Mouse (Mus musculus) heart, postnatal 0 days (tissue): ENCODE measurements around the gene Emc10. TPM values are rescaled to one million over a fixed set of nuclear protein-coding genes. Genes with fewer than 3 reads are reported as not detected.
A peak's percentile ranks its signal among the peaks of the same experiment; 100 is the strongest.

Experiments used
- ATAC-seq: fragments of 200-750 bp; cut with Nextera tagmentation; 2 replicates; pipeline ENCODE4 v1.8.0; 2017; ENCODE audit warnings: low read depth, moderate number of reproducible peaks, moderate library complexity; ENCODE audit not compliant: insufficient read depth
- DNase-seq: peaks from one replicate; pipeline ENCODE4 v3.0.0-alpha.2; 2016; ENCODE audit warnings: low spot score
- H3K27ac ChIP-seq: fragments of 300-500 bp; sonication (generic); 2 replicates; pipeline ENCODE4 v1.5.1; 2014; ENCODE audit warnings: low read depth, mild to moderate bottlenecking
- H3K27me3 ChIP-seq: fragments of 300-500 bp; sonication (generic); 2 replicates; pipeline ENCODE4 v1.6.1; 2014; ENCODE audit warnings: low read length, mixed read lengths; ENCODE audit not compliant: control insufficient read depth, insufficient read depth
- H3K36me3 ChIP-seq: fragments of 300-500 bp; sonication (generic); replicated peaks from 2 replicates; pipeline ENCODE4 v1.6.1; 2014; ENCODE audit warnings: low read length, mixed read lengths; ENCODE audit not compliant: control insufficient read depth, insufficient read depth
- H3K4me1 ChIP-seq: fragments of 300-500 bp; sonication (generic); 2 replicates; pipeline ENCODE4 v1.6.1; 2014; ENCODE audit warnings: antibody characterized with exemption; ENCODE audit not compliant: control insufficient read depth, insufficient read depth
- H3K4me2 ChIP-seq: fragments of 300-500 bp; sonication (generic); 2 replicates; pipeline ENCODE4 v1.6.1; 2014; ENCODE audit warnings: low read depth, mild to moderate bottlenecking, low read length, moderate library complexity
- H3K4me3 ChIP-seq: fragments of 300-500 bp; sonication (generic); 2 replicates; pipeline ENCODE4 v1.5.1; 2014; ENCODE audit warnings: low read depth, low read length
- H3K9ac ChIP-seq: fragments of 300-500 bp; sonication (generic); replicated peaks from 2 replicates; pipeline ENCODE4 v1.6.1; 2014; ENCODE audit warnings: low read depth, low read length, mixed read lengths
- H3K9me3 ChIP-seq: fragments of 300-500 bp; sonication (generic); replicated peaks from 2 replicates; pipeline ENCODE4 v1.6.1; 2016; ENCODE audit warnings: low read length; ENCODE audit not compliant: control insufficient read depth
- CTCF ChIP-seq: IDR thresholded peaks from 2 replicates; pipeline ENCODE4 v1.5.1; 2016; ENCODE audit warnings: antibody characterized with exemption, control low read depth, low read depth
- EP300 ChIP-seq: IDR thresholded peaks from 2 replicates; pipeline ENCODE4 v1.6.1; 2016; ENCODE audit warnings: antibody characterized with exemption, low read depth
- WGBS: fragments of 180-500 bp; shearing (Covaris S2); extraction: QIAGEN DNeasy Blood & Tissue Kit; methylation state at CpG from one replicate; pipeline ENCODE4 v1.1.7; 2014; 5-methylcytosine and 5-hydroxymethylcytosine counted together
- polyA plus RNA-seq: library from polyadenylated mRNA; unstranded; fragments of >200 nt; fragmentation: Nextera tagmentation; extraction: Ambion mirVana; gene quantifications from 2 replicates; pipeline ENCODE4 v1.2.1, GENCODE M21; 2015
- total RNA-seq: library from RNA; depleted of rRNA; stranded (reverse); fragments of >200 nt; gene quantifications from 2 replicates; pipeline ENCODE4 v1.2.3, GENCODE M21; 2014; ENCODE audit warnings: low replicate concordance

Gene Emc10
- total and polyA plus RNA-seq, 2 experiments from 2014 or later = 67.0 to 212 TPM

DNA sequence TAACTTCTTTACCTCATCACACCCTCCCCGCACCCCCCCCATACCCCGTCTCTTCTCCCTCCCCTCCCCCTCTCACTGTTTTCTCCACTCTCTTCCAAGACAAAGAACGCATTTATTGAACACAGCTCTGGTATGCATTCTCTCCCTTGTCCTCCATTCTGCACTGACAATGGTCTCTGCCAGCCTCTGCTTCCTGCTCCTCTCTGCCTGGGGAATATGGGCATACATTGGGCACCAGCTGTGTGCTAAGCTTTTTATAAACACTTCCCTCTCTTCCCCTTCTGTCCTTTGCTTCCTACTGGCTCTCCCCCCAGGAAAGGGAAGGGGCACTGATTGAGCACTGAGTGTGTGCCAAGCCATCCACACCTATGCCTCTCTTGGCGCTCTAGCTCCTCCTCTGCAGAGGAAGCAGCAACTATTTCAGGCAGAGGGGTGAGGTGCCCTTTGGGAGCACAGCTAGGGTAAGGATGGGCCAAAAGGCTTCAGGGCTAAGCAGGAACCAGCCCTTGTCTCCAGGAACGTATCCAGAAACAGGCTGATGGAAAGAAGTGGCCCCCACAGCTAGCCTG is 21.2 kb downstream of the Emc10 start:
- no peaks in the 10 kb centered on the region for H3K27me3 ChIP-seq
- peaks cover 33% of the 10 kb centered on the region for H3K4me1 ChIP-seq
- H3K9me3 ChIP-seq = no peaks in the 10 kb centered on the region
- peak overlapping the region; percentile 52 for H3K4me3 ChIP-seq
- TF ChIP-seq CTCF = no peak
- no peak for TF ChIP-seq EP300
- peak overlapping the region; percentile 55 for H3K4me2 ChIP-seq
- WGBS = 16% methylated on average over 5 of the region's 5 CpGs
- H3K36me3 ChIP-seq = no peaks in the 10 kb centered on the region
- peak; percentile 56 for DNase-seq
- peak overlapping the region; percentile 99 for H3K27ac ChIP-seq
- peak overlapping the region; percentile 72; the same call in 1 of the 2 replicates for H3K9ac ChIP-seq
- ATAC-seq = no peak

DNA sequence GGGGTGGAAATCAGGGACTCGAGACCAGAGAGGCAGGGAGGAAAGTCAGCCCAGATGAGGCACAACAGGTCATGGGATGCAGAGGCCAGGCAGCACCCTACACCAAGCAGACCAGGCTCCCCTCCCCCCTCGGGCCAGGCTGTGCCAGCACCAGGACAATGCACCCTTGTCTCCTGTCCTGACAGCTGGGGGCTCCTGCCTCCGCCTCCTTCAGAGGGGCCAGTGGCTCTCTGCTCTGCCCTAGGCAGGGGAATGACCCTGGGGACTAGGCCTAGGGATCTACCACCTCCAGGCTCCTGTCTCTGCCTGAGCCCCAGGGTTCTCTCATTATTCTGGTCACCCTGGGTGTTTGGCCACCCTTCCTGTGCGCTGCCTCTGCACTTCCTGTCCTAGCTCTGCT is 21.9 kb downstream of the Emc10 start:
- DNase-seq = peak; percentile 60
- Histone ChIP-seq H3K4me2 (peak overlapping the region; percentile 55), H3K4me1 (peaks cover 38% of the 10 kb centered on the region), H3K27ac (peak overlapping the region; percentile 99), H3K36me3 (no peaks in the 10 kb centered on the region), H3K27me3 (no peaks in the 10 kb centered on the region), H3K9ac (peak overlapping the region; percentile 72), H3K4me3 (peak overlapping the region; percentile 52), H3K9me3 (no peaks in the 10 kb centered on the region)
- WGBS = 9% methylated on average over 4 of the region's 4 CpGs
- TF ChIP-seq EP300 = peak; percentile 85; the same call in 1 of the 2 replicates
- TF ChIP-seq CTCF = no peak
- ATAC-seq = peak; percentile 12

DNA sequence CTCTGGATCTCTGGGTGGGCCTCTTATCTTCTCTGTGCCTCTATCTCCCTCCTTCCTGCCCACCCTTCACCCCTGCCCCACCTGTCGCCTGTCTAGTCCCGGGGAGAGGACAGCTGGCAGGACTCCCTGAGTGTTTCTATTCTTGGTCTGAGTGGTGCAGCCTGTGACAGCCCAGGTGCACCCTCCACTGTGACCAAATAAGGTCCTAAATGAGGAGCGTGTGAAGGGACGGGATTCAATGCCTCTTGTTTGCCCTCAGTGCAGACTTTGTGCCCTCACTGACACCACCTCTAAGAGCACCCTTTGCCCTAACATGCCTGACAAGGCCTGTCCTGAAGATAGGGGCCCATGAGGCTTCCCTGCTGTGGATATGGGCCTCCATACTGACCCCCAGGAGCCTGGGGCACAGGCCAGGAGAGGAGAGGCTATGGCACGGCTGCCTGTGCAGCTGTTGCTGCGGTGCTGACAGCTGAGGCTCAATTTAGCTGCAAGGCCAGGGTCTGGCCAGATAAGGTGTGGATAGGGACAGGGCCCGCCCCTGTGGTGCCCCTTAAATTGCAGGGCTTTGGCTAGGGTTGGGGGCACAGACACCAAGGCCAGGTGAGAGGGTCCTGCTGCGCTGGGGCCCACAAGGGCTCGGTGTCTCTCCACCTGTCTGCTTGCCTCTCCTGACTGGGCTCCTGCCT is 23.2 kb downstream of the Emc10 start:
- H3K27me3 ChIP-seq = no peaks in the 10 kb centered on the region
- peak overlapping the region; percentile 55 for H3K4me2 ChIP-seq
- H3K4me3 ChIP-seq = peak overlapping the region; percentile 52
- peak overlapping the region; percentile 99 for H3K27ac ChIP-seq
- peak; percentile 95 for DNase-seq
- H3K9ac ChIP-seq = peak overlapping the region; percentile 72
- peak; percentile 70 for ATAC-seq
- H3K9me3 ChIP-seq = no peaks in the 10 kb centered on the region
- H3K36me3 ChIP-seq = no peaks in the 10 kb centered on the region
- TF ChIP-seq CTCF (no peak), EP300 (peak; percentile 94; the same call in 1 of the 2 replicates)
- WGBS = 19% methylated on average over 9 of the region's 9 CpGs
- H3K4me1 ChIP-seq = peaks cover 50% of the 10 kb centered on the region

DNA sequence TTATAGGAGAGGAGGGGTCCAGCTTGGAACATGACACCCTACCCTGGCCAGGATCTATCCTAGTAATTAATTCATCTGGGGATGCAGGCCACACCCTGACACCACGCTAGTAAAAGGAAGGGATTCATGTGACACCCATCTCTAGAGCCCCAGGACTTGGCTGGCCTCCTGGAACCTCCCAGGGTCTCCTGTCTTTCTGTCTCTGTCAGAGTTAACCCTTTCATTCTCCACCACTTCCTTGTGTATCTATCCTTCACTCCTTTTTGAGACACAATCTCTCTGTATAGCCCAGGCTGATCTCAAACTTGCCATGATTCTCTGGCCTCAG is 23.8 kb downstream of the Emc10 start:
- H3K27ac ChIP-seq = peak overlapping the region; percentile 99
- no peaks in the 10 kb centered on the region for H3K9me3 ChIP-seq
- ATAC-seq = no peak; the same call in 1 of the 2 replicates
- H3K4me2 ChIP-seq = peak overlapping the region; percentile 55
- 8% methylated on average over 1 of the region's 1 CpGs for WGBS
- H3K9ac ChIP-seq = peak overlapping the region; percentile 72; the same call in 1 of the 2 replicates
- peaks cover 50% of the 10 kb centered on the region for H3K4me1 ChIP-seq
- no peak for DNase-seq
- peak overlapping the region; percentile 52 for H3K4me3 ChIP-seq
- no peaks in the 10 kb centered on the region for H3K27me3 ChIP-seq
- TF ChIP-seq CTCF (no peak), EP300 (no peak)
- no peaks in the 10 kb centered on the region for H3K36me3 ChIP-seq

DNA sequence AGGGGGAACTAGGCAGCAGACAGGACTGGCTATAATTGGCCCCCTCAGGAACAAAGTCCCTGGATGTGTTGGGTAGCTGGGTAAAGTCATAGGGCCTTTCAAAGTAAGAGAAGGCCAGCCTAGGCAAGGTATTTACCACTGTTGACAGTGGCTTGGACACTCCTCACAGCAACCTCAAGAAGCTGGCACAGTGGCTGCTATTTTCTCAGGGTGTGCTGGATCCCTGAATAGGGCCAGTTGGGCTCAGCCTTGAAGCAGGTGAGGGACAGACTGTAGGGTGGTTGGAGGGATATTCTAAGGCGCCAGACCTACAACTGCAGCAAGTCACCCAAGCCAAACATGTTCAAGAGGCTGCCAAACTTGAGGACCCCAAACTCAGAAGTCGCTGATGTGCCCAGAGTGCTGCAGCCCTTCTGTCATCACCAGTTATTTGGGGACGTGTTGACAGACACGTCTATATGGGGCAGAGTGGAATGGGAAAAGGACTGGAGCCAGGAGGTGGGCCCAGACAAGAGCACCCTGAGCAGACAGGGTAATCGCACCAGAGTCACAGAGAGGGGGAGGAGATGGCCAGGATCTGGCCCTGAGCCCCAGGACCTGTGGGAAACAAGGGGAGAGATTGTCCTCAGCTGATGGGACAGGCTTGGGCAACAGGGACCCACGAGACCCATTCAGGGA is 24.3 kb downstream of the Emc10 start:
- DNase-seq (peak; percentile 96), ATAC-seq (peak; percentile 68)
- H3K27me3 ChIP-seq = no peaks in the 10 kb centered on the region
- peaks cover 50% of the 10 kb centered on the region for H3K4me1 ChIP-seq
- H3K9me3 ChIP-seq = no peaks in the 10 kb centered on the region
- no peak overlapping the region for H3K4me3 ChIP-seq
- peak overlapping the region; percentile 35; the same call in 1 of the 2 replicates for H3K9ac ChIP-seq
- peak overlapping the region; percentile 99 for H3K27ac ChIP-seq
- no peaks in the 10 kb centered on the region for H3K36me3 ChIP-seq
- WGBS = 12% methylated on average over 6 of the region's 6 CpGs
- no peak for TF ChIP-seq CTCF
- TF ChIP-seq EP300 = peak; percentile 98
- H3K4me2 ChIP-seq = peak overlapping the region; percentile 55
